In genomic region chr10:63130500-63130899, GRCm38 (mm10) we compare ENCODE assay signal across 34 mouse cellular contexts. TPM values are rescaled to one million over a fixed set of nuclear protein-coding genes. Genes with fewer than 3 reads are reported as not detected.
DNase-seq lines count a peak whose midpoint lies in the region; ATAC-seq and TF ChIP-seq lines count a peak whose summit lies in the region.
"Had no signal": no experiment of that assay in that cellular context is flagged by ENCODE, and none has a peak within 500 bp of the region (broad histone marks: within the 10 kb centered on the region; RNA-seq: fewer than 3 reads in every experiment).

No protein-coding gene starts in this region.

- 75% methylated on average over 7 of the region's 7 CpGs for WGBS in heart, adult 2 months
- 73% methylated on average over 7 of the region's 7 CpGs for WGBS in forebrain, postnatal 0 days

- intact Hi-C loops in heart, adult 2 months (cut with DNase I), result no loop called here

- H3K9me3 ChIP-seq in forebrain, postnatal 0 days (ENCODE audit: low read length), result no peaks in the 10 kb centered on the region
- H3K9me3 ChIP-seq: forebrain, embryonic 12.5 days; G1E; hindbrain, embryonic 10.5 days; hindbrain, embryonic 15.5 days; liver, embryonic 13.5 days had no signal

- H3K27ac ChIP-seq in heart, adult 2 months, result no peak overlapping the region
- no peak overlapping the region for H3K27ac ChIP-seq in testis, adult 2 months (ENCODE audit: control insufficient read depth, insufficient read depth, low read depth, low read length)
- no peak overlapping the region for H3K27ac ChIP-seq in forebrain, postnatal 0 days (ENCODE audit: low read depth, low read length)
- H3K27ac ChIP-seq: forebrain, embryonic 12.5 days; heart, embryonic 13.5 days; hindbrain, embryonic 10.5 days; hindbrain, embryonic 15.5 days; liver, embryonic 13.5 days had no signal

- peaks cover 3% of the 10 kb centered on the region; the same call in 1 of the 2 replicates for H3K4me1 ChIP-seq in heart, adult 2 months (ENCODE audit: control insufficient read depth, insufficient read depth, low read length)
- H3K4me1 ChIP-seq in testis, adult 2 months (ENCODE audit: control insufficient read depth, insufficient read depth, low read length), result peaks cover 8% of the 10 kb centered on the region
- H3K4me1 ChIP-seq in forebrain, postnatal 0 days (ENCODE audit: insufficient read depth), result no peaks in the 10 kb centered on the region
- H3K4me1 ChIP-seq: forebrain, embryonic 12.5 days; hindbrain, embryonic 10.5 days; hindbrain, embryonic 15.5 days; liver, embryonic 13.5 days had no signal

- no peak for TF ChIP-seq POLR2A in heart, adult 2 months (IDR thresholded peaks at IDR 0.05; ENCODE audit: insufficient read depth, low read depth, low read length)
- TF ChIP-seq POLR2A in testis, adult 2 months (IDR thresholded peaks at IDR 0.05; ENCODE audit: control insufficient read depth, low read depth, low read length), result no peak

- H3K27me3 ChIP-seq in heart, adult 2 months (ENCODE audit: control insufficient read depth, insufficient read depth, low read length), result no peaks in the 10 kb centered on the region
- no peaks in the 10 kb centered on the region for H3K27me3 ChIP-seq in testis, adult 2 months (ENCODE audit: control insufficient read depth, insufficient read depth, low read length)
- no peaks in the 10 kb centered on the region for H3K27me3 ChIP-seq in forebrain, postnatal 0 days (ENCODE audit: insufficient read depth, low read length)
- H3K27me3 ChIP-seq: hindbrain, embryonic 15.5 days; liver, embryonic 13.5 days; Patski had no signal

- no peak overlapping the region for H3K9ac ChIP-seq in heart, adult 2 months (ENCODE audit: low read depth, low read length)
- H3K9ac ChIP-seq in forebrain, postnatal 0 days, result no peak overlapping the region
- H3K9ac ChIP-seq: forebrain, embryonic 12.5 days; heart, embryonic 13.5 days; hindbrain, embryonic 15.5 days; liver, embryonic 13.5 days had no signal

- no peak overlapping the region for H3K4me2 ChIP-seq in forebrain, postnatal 0 days (ENCODE audit: low read depth)
- H3K4me2 ChIP-seq: forebrain, embryonic 12.5 days; heart, embryonic 13.5 days; hindbrain, embryonic 15.5 days; liver, embryonic 13.5 days had no signal

- peak; percentile 28 for TF ChIP-seq CTCF in heart, adult 2 months (IDR thresholded peaks at IDR 0.05)
- TF ChIP-seq CTCF in testis, adult 2 months (IDR thresholded peaks at IDR 0.05; ENCODE audit: control insufficient read depth, insufficient read depth, insufficient replicate concordance, low read depth, low read length), result peak; percentile 68; the same call in 1 of the 2 replicates
- TF ChIP-seq CTCF in forebrain, postnatal 0 days (IDR thresholded peaks at IDR 0.05; ENCODE audit: low read depth), result no peak

- no peak overlapping the region for H3K4me3 ChIP-seq in heart, adult 2 months
- H3K4me3 ChIP-seq in testis, adult 2 months (ENCODE audit: control insufficient read depth, low read depth, low read length), result peak overlapping the region; percentile 81
- H3K4me3 ChIP-seq in forebrain, postnatal 0 days (ENCODE audit: low read depth, low read length), result no peak overlapping the region
- H3K4me3 ChIP-seq: erythroblast, embryonic 14.5 days; forebrain, embryonic 12.5 days; heart, embryonic 13.5 days; hindbrain, embryonic 10.5 days; hindbrain, embryonic 15.5 days; liver, embryonic 13.5 days had no signal

- H3K79me2 ChIP-seq in heart, adult 2 months (replicated peaks; ENCODE audit: control insufficient read depth, insufficient read depth, low read length), result no peaks in the 10 kb centered on the region

- no peaks in the 10 kb centered on the region for H3K36me3 ChIP-seq in heart, adult 2 months (ENCODE audit: control insufficient read depth, insufficient read depth, low read length)
- no peaks in the 10 kb centered on the region for H3K36me3 ChIP-seq in testis, adult 2 months (ENCODE audit: control insufficient read depth, insufficient read depth, low read length)
- no peaks in the 10 kb centered on the region for H3K36me3 ChIP-seq in forebrain, postnatal 0 days (ENCODE audit: insufficient read depth)
- H3K36me3 ChIP-seq: forebrain, embryonic 12.5 days; G1E; hindbrain, embryonic 10.5 days; hindbrain, embryonic 15.5 days; liver, embryonic 13.5 days had no signal

- DNase-seq in heart, adult 2 months, result no peak
- DNase-seq in heart, adult 11 months, result no peak
- no peak for DNase-seq in testis, postnatal 10 days (ENCODE audit: low spot score)
- DNase-seq in ZHBTc4 (ENCODE audit: low read depth, low spot score), result peak; percentile 65
- no peak for DNase-seq in kidney, postnatal 36 days
- no peak for DNase-seq in forebrain, postnatal 0 days
- DNase-seq in ovary, postnatal 14 days (ENCODE audit: low spot score), result no peak
- DNase-seq: adrenal gland, postnatal 25 days; cerebellum, adult 18-20 months; cerebellum, postnatal 10 days; gastrocnemius, postnatal 14 days; heart, adult 18-20 months; heart, postnatal 10 days; kidney, adult 8-10 months; kidney, postnatal 10 days; liver, embryonic 13.5 days; lung, adult 2 months; lung, postnatal 14 days; midbrain, embryonic 14.5 days; retina, postnatal 1 day; right cerebral cortex, postnatal 25 days; spleen, adult 18-20 months had no signal

- ATAC-seq in forebrain, postnatal 0 days, result no peak
- ATAC-seq: Patski had no signal

- no peak for TF ChIP-seq EP300 in heart, adult 2 months (IDR thresholded peaks at IDR 0.05; ENCODE audit: insufficient read depth, low read depth, low read length)

RNA-seq across cellular contexts. Expression of gene Atoh7, which starts 31.0 kb away (rescaled TPM):
- not detected for total RNA-seq in heart, adult 2 months (2021)
- polyA plus RNA-seq in heart, adult 2 months (2012; rRNA removed), result not detected in 2 replicates
- not detected in 2 replicates for polyA plus RNA-seq in testis, adult 2 months (2012; rRNA removed)
- 0.15 and 0.71 TPM in 2 replicates for total RNA-seq in forebrain, postnatal 0 days (2014; rRNA removed)
- 3.3 and 4.8 TPM in 2 replicates for polyA plus RNA-seq in forebrain, postnatal 0 days (2015; fragmentation: Nextera tagmentation; extraction: Ambion mirVana)
- total RNA-seq: adrenal gland, adult 18-20 months; adrenal gland, postnatal 25 days; G1E; heart, adult 18-20 months; heart, postnatal 10 days; monocyte, adult 5-6 weeks had no signal
- polyA plus RNA-seq: embryonic facial prominence, embryonic 14.5 days; erythroblast, embryonic 14.5 days; G1E; heart, embryonic 13.5 days; liver, embryonic 13.5 days; lung, adult 2 months; Patski; stomach, embryonic 16.5 days had no signal
